Mouse (Mus musculus): Measurements from ENCODE around the gene Dock9. TPM values are rescaled to one million over a fixed set of nuclear protein-coding genes. Genes with fewer than 3 reads are reported as not detected.
A peak's percentile ranks its signal among the peaks of the same experiment; 100 is the strongest.
"Not testable (repeated sequence)": the region's sequence is repeated elsewhere in the genome, so short reads cannot be mapped to it uniquely, and the experiment has no call there.

Dock9 gene
- polyA plus RNA-seq, 1 experiment from 2014 or later: 5.4 TPM

DNA sequence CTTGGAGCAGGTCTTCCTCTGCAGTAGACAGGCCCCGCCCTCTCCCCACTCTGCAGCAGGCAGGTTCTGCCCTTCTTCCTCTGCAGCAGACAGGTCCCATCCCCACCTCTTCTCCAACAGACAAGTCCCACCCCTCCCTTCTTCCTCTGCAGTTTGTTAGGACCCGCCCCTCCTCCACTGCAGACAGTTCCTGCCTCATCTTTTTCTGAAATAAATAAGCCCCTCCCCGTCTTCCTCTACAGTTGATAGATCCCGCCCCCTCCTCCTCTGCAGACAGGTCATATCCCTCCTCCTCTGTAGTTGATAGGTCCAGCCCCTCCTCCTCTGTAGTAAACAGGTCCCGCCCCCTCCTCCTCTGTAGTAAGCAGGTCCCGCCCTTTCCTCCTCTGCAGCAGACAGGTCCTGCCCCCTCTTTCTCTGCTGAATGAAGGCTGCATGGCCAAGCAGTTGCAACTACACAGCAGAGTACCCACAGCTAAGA, 65.9 kb downstream of the Dock9 start:
- no peak overlapping the region for H3K27ac ChIP-seq
- no peaks in the 10 kb centered on the region for H3K36me3 ChIP-seq
- H3K27me3 ChIP-seq: peaks cover 4% of the 10 kb centered on the region; the same call in 1 of the 2 replicates
- H3K4me2 ChIP-seq (replicated peaks): no peak overlapping the region
- no peaks in the 10 kb centered on the region; the same call in 1 of the 2 replicates for H3K4me1 ChIP-seq
- no peak overlapping the region for H3K4me3 ChIP-seq
- no peak overlapping the region for H3K9ac ChIP-seq
- 35% methylated on average over 6 of the region's 6 CpGs for WGBS
- H3K9me3 ChIP-seq: no peaks in the 10 kb centered on the region
- ATAC-seq (ENCODE audit: low FRiP score, low read depth): peak; percentile 52; the same call in 1 of the 2 replicates

DNA sequence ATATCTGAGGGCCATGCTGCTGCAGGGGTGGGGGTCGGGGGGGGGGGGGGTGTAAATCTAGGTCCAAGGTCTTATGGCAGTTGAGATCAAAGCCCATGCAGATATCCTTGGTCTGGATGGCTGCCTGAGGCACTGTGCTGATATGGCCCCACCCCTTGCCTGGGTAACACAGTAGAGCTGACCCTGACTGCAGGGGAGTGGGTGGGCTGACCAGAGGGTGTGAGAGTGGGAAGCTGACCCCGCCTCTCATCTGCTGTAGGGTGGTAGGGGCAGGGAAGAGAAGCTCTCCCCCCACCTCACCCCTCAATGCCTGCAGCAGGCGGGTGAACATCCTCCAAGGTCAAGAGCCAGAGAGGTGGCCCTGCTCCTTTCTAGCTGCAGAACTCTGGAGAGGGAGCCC, 66.7 kb downstream of the Dock9 start:
- no peak overlapping the region for H3K4me2 ChIP-seq (replicated peaks)

DNA sequence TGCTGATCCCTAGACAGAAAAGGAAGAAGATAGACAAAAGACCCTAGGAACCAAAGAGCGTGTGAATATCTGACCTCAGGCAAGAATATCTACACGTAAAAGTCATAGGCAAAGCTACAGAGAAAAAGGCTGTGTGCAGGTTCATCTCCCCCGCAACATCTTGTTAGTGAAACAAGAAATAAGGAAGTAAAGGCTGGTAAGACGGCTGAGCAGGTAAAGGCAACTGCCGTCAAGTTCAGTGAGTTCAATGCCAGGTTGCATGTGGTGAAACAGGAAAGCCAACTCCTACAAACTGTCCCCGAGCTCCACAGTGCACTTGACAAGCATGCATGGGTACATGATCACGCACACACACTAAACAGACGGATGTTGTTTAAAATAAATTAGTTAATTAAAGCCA, 69.6 kb downstream of the Dock9 start:
- WGBS: 50% methylated on average over 8 of the region's 8 CpGs
- H3K4me2 ChIP-seq (replicated peaks): no peak overlapping the region
- no peak overlapping the region for H3K27ac ChIP-seq
- H3K9ac ChIP-seq: no peak overlapping the region
- peaks cover 2% of the 10 kb centered on the region for H3K4me1 ChIP-seq
- H3K27me3 ChIP-seq: peaks cover 5% of the 10 kb centered on the region; the same call in 1 of the 2 replicates
- no peak for ATAC-seq (ENCODE audit: low FRiP score, low read depth)
- no peak overlapping the region for H3K4me3 ChIP-seq
- no peaks in the 10 kb centered on the region for H3K36me3 ChIP-seq
- no peaks in the 10 kb centered on the region for H3K9me3 ChIP-seq

More for the DNA sequence above, 66.7 kb downstream of the Dock9 start:
- H3K4me1 ChIP-seq: no peaks in the 10 kb centered on the region; the same call in 1 of the 2 replicates
- H3K36me3 ChIP-seq: no peaks in the 10 kb centered on the region
- no peak for ATAC-seq (ENCODE audit: low FRiP score, low read depth)
- no peaks in the 10 kb centered on the region for H3K9me3 ChIP-seq
- H3K27ac ChIP-seq: no peak overlapping the region
- 0 out of 2 replicates have a peak, but pooled peaks cover under 1% of the 10 kb centered on the region for H3K27me3 ChIP-seq
- H3K4me3 ChIP-seq: no peak overlapping the region
- 72% methylated on average over 3 of the region's 3 CpGs for WGBS
- no peak overlapping the region for H3K9ac ChIP-seq

DNA sequence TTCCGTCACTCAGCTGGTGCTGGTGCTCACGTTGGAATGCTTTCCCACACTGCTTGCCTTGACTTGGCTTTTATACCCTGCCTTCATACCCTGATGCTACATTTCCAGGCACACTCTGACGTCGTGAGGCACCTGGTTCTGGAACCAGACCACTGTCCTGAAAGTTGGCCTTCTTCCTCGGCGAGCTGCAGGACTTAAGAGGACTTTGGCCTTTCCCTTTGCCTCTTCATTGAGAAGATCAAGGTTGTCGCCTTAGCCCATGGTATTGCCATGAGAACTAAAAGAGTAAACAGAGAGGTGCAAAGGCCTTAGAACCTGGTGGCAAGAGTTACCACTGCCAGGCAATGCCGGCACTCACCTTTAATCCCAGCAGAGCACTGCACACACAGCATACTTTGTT, 73.1 kb downstream of the Dock9 start:
- no peak overlapping the region for H3K9ac ChIP-seq
- H3K4me2 ChIP-seq (replicated peaks): no peak overlapping the region
- 79% methylated on average over 8 of the region's 8 CpGs for WGBS
- no peak overlapping the region for H3K4me3 ChIP-seq
- no peaks in the 10 kb centered on the region for H3K9me3 ChIP-seq
- no peaks in the 10 kb centered on the region for H3K36me3 ChIP-seq
- no peak overlapping the region for H3K27ac ChIP-seq
- H3K27me3 ChIP-seq: peaks cover 5% of the 10 kb centered on the region; the same call in 1 of the 2 replicates
- H3K4me1 ChIP-seq: peaks cover 10% of the 10 kb centered on the region
- ATAC-seq (ENCODE audit: low FRiP score, low read depth): no peak

DNA sequence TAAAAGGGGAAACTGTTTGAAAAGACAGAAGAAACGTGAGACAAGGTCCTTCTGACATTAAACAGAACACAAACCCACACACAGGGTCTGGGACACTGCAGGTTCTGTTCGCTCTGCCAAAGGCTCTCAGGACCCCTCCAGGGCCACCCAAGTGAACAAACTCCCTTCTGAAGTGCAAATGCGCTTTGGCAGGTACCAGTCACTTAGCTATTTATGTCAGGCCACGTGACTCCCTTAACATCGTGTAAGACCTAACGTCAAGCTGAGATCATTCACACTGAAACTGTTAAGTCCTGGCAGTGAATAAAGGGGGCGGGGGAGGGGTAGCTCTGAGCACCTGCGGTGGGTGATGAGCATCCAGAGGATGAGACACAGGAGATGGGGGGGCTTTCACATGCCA, 74.9 kb downstream of the Dock9 start:
- Histone ChIP-seq H3K9ac (no peak overlapping the region), H3K27me3 (peaks cover 5% of the 10 kb centered on the region; the same call in 1 of the 2 replicates), H3K4me2 (replicated peaks) (peak overlapping the region; percentile 16; the same call in 1 of the 2 replicates), H3K4me3 (no peak overlapping the region), H3K4me1 (peaks cover 10% of the 10 kb centered on the region), H3K9me3 (no peaks in the 10 kb centered on the region), H3K27ac (peak overlapping the region; percentile 28; the same call in 1 of the 2 replicates), H3K36me3 (no peaks in the 10 kb centered on the region)
- ATAC-seq (ENCODE audit: low FRiP score, low read depth): peak; percentile 62; the same call in 1 of the 2 replicates
- WGBS: 12% methylated on average over 8 of the region's 8 CpGs

DNA sequence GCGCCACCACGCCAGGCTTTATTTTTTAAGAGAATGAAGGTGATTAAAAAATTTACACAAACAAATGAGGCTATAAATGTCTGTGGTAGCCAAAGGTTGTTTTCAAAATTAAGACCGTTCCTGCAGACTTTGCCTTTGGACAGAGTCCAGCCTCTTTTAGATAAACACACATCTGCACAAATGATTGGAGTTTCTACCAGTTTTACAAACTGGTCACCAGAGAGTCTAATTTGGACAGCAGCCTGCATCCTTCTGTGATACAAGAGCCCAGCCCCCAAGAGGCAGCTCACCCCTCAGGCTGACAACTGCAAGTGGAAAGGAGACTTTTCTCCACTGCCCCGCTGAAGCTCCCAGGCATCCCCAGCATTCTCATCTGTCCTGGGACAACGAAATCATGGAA, 76.2 kb downstream of the Dock9 start:
- no peak for ATAC-seq (ENCODE audit: low FRiP score, low read depth)
- WGBS: 59% methylated on average over 5 of the region's 5 CpGs
- H3K9me3 ChIP-seq: no peaks in the 10 kb centered on the region

DNA sequence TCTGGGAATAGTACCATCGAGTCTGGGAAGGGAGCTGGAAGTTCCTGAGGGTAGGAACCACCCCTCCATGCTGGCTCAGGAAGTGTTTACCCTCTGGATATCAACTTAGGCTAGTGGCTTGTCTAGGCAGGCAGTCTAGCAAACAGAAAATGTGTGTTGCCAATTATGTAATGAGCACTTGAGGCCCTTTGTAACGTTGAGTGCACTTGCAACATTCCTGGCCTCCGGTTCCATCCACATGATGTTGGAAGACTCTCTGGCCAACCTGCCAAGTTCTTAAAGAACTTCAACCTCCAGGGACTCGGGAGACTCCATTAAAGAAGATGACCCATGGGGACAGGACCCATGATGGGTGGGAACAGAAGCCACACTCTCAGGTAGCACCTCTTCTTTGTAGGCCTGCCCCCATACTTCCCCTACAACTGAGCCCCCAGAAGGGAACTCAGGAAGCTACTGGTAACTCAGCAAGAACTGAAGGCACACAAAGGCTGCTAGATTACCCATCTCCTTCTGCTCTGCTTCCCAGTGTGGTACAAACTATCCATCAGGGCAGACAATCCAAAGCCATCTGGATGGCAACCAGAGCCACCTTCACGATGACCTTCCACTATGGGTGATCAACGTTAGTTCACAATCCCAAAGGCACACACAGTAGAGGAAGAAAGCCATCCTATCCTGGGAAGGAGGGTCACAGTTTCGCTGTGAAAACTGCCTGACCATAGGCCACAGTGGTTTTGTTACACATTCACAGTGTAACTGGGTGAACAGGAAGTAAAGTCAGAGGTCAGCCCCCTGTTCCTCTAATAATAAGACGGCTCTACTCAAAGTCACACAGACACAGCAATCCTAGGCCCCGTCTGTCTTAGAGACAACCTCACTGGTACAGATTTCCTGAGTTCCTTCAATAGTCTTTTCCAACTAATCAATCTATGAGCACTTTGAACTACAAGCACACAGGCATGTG, 77.7 kb downstream of the Dock9 start:
- Histone ChIP-seq H3K36me3 (no peaks in the 10 kb centered on the region), H3K9me3 (no peaks in the 10 kb centered on the region), H3K4me2 (replicated peaks) (no peak overlapping the region), H3K27ac (no peak overlapping the region), H3K4me1 (peaks cover 10% of the 10 kb centered on the region), H3K9ac (no peak overlapping the region), H3K4me3 (no peak overlapping the region), H3K27me3 (peaks cover 7% of the 10 kb centered on the region; the same call in 1 of the 2 replicates)
- no peak for ATAC-seq (ENCODE audit: low FRiP score, low read depth)
- WGBS: 74% methylated on average over 9 of the region's 9 CpGs

More for the DNA sequence above, 76.2 kb downstream of the Dock9 start:
- Histone ChIP-seq H3K4me1 (peaks cover 10% of the 10 kb centered on the region), H3K4me3 (no peak overlapping the region), H3K27me3 (peaks cover 7% of the 10 kb centered on the region; the same call in 1 of the 2 replicates), H3K9ac (no peak overlapping the region), H3K36me3 (no peaks in the 10 kb centered on the region), H3K4me2 (replicated peaks) (no peak overlapping the region), H3K27ac (no peak overlapping the region)

DNA sequence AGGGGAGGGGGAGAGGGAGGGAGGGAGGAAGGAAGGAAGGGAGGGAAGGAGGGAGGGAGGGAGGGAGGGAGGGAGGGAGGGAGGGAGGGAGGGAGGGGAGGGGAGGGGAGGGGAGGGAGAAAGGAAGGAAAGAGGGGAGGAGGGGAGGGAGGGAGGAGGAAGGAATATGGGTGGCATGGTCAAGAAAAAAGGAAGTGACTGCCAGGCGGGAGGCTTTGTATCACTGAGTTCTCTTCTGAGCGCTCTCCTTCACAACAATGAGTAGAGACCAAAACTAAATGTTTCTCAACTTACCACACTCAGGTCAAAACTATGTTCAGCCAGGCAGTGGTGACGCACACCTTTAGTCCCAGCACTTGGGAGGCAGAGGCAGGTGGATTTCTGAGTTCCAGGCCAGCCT, 82.8 kb downstream of the Dock9 start:
- not testable (repeated sequence) for H3K4me2 ChIP-seq (replicated peaks); H3K36me3 ChIP-seq; ATAC-seq (ENCODE audit: low FRiP score, low read depth); H3K9me3 ChIP-seq; H3K4me3 ChIP-seq; H3K9ac ChIP-seq; H3K27me3 ChIP-seq; H3K27ac ChIP-seq
- WGBS: 91% methylated on average over 3 of the region's 3 CpGs
- peaks cover 40% of the 10 kb centered on the region for H3K4me1 ChIP-seq

DNA sequence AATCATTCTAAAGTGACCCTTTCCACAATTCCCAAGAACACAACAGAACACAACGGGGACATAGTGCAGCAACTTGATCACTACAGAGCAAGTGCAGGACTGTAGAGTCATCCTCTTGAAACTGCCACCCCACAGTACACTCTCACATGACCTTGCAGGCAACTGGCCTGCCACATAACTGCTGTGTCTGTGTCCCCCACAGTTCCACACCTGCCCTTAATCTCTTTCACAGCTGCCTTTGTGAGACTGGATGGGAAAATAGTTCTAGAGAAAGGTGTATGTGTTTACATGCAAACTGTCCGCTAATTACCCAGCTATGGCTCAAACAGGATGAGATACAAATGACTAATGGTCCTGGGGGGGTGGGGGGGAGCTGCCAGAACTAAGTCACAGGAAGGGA, 83.4 kb downstream of the Dock9 start:
- Histone ChIP-seq H3K27ac (no peak overlapping the region), H3K4me2 (replicated peaks) (no peak overlapping the region), H3K4me1 (peaks cover 40% of the 10 kb centered on the region), H3K4me3 (no peak overlapping the region), H3K36me3 (no peaks in the 10 kb centered on the region), H3K27me3 (peaks cover 14% of the 10 kb centered on the region), H3K9ac (no peak overlapping the region), H3K9me3 (no peaks in the 10 kb centered on the region)
- no peak for ATAC-seq (ENCODE audit: low FRiP score, low read depth)
- WGBS: 46% methylated on average over 2 of the region's 2 CpGs

DNA sequence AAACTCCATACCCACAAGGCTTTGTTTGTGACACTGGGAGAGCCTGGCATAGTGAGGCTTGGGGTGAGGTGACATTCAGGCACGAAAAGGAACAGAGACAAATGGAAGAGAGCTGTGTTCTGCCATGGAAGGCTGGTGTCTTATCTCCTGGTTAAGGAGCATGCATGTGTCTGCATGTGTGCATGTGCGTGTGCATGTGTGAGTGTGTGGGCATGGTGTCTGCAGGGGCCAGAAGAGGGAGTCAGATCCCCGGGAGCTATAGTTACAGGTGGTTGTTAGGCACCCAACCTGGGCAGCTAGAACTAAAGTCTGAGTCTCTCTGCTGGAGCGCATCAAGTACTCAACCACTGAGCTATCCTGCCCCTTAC, 83.8 kb downstream of the Dock9 start:
- no peaks in the 10 kb centered on the region for H3K36me3 ChIP-seq
- no peak for ATAC-seq (ENCODE audit: low FRiP score, low read depth)
- peaks cover 16% of the 10 kb centered on the region for H3K27me3 ChIP-seq
- H3K9me3 ChIP-seq: no peaks in the 10 kb centered on the region
- peaks cover 40% of the 10 kb centered on the region for H3K4me1 ChIP-seq
- no peak overlapping the region for H3K4me3 ChIP-seq
- H3K27ac ChIP-seq: peak overlapping the region; percentile 10; the same call in 1 of the 2 replicates
- H3K9ac ChIP-seq: no peak overlapping the region; the same call in 1 of the 2 replicates
- 66% methylated on average over 4 of the region's 4 CpGs for WGBS
- H3K4me2 ChIP-seq (replicated peaks): no peak overlapping the region

DNA sequence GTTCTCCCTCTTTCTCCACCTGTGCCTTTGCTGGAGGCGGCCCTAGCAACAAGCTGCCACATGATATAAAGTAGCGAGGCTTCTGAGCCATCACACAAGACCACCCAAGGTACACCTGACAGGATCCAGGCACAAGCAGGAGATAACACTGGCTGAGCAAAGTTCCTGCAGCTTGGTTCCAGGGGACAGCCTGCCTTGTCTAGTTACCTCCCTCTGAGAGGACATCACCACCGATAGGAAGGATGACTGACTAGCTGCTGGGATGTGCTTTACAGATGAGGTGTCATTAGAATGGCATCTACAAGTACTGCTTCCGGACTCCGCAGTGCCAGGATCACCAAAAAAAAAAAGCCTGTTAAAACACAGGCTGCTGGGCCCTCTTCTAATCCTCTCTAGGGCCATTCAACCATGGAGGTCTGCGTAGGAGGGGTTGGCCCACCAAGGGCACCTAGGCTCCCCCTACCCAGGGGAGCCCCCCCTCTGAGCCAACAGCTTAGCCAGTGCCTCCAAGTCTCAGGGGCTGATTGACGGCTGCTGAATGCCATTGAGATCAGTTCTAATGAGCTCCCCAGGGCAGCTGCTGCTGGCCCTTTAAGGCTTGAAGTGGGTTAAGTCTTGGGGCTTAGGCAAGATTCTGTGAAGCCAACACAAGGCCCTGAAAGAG, 84.3 kb downstream of the Dock9 start:
- no peaks in the 10 kb centered on the region for H3K36me3 ChIP-seq
- no peak overlapping the region for H3K4me2 ChIP-seq (replicated peaks)
- peaks cover 16% of the 10 kb centered on the region for H3K27me3 ChIP-seq
- H3K9ac ChIP-seq: peak overlapping the region; percentile 19; the same call in 1 of the 2 replicates
- H3K4me1 ChIP-seq: peaks cover 40% of the 10 kb centered on the region
- WGBS: 11% methylated on average over 7 of the region's 7 CpGs
- peak overlapping the region; percentile 10; the same call in 1 of the 2 replicates for H3K27ac ChIP-seq
- H3K9me3 ChIP-seq: no peaks in the 10 kb centered on the region
- ATAC-seq (ENCODE audit: low FRiP score, low read depth): 0 out of 2 replicates have a peak, but pooled peaks have one; percentile 24
- H3K4me3 ChIP-seq: no peak overlapping the region

Measured in limb, embryonic 13.5 days (tissue).